In the genomic region with DNA sequence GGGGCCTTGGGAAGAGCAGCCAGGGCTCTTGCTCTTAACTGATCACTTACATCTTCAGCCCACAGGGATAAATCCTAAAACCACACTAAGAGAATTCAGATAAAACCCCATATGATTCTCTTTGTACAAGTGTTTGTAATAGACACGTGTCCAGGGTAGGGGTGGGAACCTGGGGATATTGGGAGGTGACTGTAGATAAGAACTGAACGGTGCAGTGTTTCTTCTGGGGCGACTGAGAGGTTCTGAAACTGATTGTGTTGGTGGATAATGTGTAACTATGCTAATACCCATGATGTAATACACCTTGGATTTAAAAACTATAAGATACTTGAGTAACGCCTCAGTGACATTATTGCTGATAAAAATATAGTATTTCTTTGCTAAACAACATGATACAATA, we compare ENCODE assay signal across 34 mouse cellular contexts. TPM values are rescaled to one million over a fixed set of nuclear protein-coding genes. Genes with fewer than 3 reads are reported as not detected.
"Had no signal": no experiment of that assay in that cellular context is flagged by ENCODE, and none has a peak within 500 bp of the region (broad histone marks: within the 10 kb centered on the region; RNA-seq: fewer than 3 reads in every experiment).

No protein-coding gene starts in this region.

- H3K9me3 ChIP-seq: heart, embryonic 10.5 days; heart, embryonic 12.5 days; heart, embryonic 13.5 days; heart, embryonic 15.5 days; hindbrain, embryonic 10.5 days; hindbrain, embryonic 12.5 days; hindbrain, embryonic 13.5 days; hindbrain, embryonic 15.5 days; kidney, embryonic 15.5 days had no signal

- H3K4me3 ChIP-seq: heart, adult 2 months; heart, embryonic 10.5 days; heart, embryonic 12.5 days; heart, embryonic 13.5 days; heart, embryonic 15.5 days; hindbrain, embryonic 10.5 days; hindbrain, embryonic 12.5 days; hindbrain, embryonic 13.5 days; hindbrain, embryonic 15.5 days; kidney, embryonic 15.5 days; layer of hippocampus, adult 2 months; left cerebral cortex, adult 2 months had no signal

- H3K4me1 ChIP-seq: heart, embryonic 10.5 days; heart, embryonic 12.5 days; heart, embryonic 13.5 days; heart, embryonic 15.5 days; hindbrain, embryonic 10.5 days; hindbrain, embryonic 12.5 days; kidney, embryonic 15.5 days had no signal

- H3K27me3 ChIP-seq: heart, embryonic 13.5 days; heart, embryonic 15.5 days; hindbrain, embryonic 12.5 days; hindbrain, embryonic 13.5 days; hindbrain, embryonic 15.5 days; kidney, embryonic 15.5 days had no signal

- H3K9ac ChIP-seq: heart, embryonic 12.5 days; heart, embryonic 13.5 days; heart, embryonic 15.5 days; hindbrain, embryonic 12.5 days; hindbrain, embryonic 13.5 days; hindbrain, embryonic 14.5 days; hindbrain, embryonic 15.5 days; kidney, embryonic 15.5 days had no signal

- H3K27ac ChIP-seq: heart, adult 2 months; heart, embryonic 10.5 days; heart, embryonic 13.5 days; heart, embryonic 15.5 days; hindbrain, embryonic 10.5 days; hindbrain, embryonic 12.5 days; hindbrain, embryonic 13.5 days; hindbrain, embryonic 14.5 days; hindbrain, embryonic 15.5 days; hindbrain, postnatal 0 days; kidney, embryonic 15.5 days; kidney, postnatal 0 days; layer of hippocampus, adult 2 months; left cerebral cortex, adult 2 months had no signal

- H3K36me3 ChIP-seq: heart, embryonic 10.5 days; heart, embryonic 12.5 days; heart, embryonic 13.5 days; heart, embryonic 15.5 days; hindbrain, embryonic 10.5 days; hindbrain, embryonic 12.5 days; hindbrain, embryonic 13.5 days; hindbrain, embryonic 15.5 days; kidney, embryonic 15.5 days had no signal

- DNase-seq: heart, adult 2 months; heart, postnatal 10 days; heart, postnatal 14 days; heart, postnatal 36 days; heart, postnatal 4 days; kidney, adult 18-20 months; kidney, adult 2 months; kidney, adult 8-10 months; kidney, adult 9 months; kidney, postnatal 10 days; kidney, postnatal 14 days; kidney, postnatal 25 days; kidney, postnatal 36 days; kidney, postnatal 4 days; layer of hippocampus, adult 9-11 months; layer of hippocampus, postnatal 36 days had no signal

- ATAC-seq: hindbrain, embryonic 16.5 days; hindbrain, postnatal 0 days; inflammation-experienced regulatory T-cells, adult 6 months had no signal

- H3K4me2 ChIP-seq: heart, embryonic 11.5 days; heart, embryonic 12.5 days; heart, embryonic 13.5 days; heart, embryonic 15.5 days; hindbrain, embryonic 12.5 days had no signal

RNA-seq across cellular contexts. Expression of a gene that starts 23.4 kb away (rescaled TPM):
- polyA plus RNA-seq: heart, adult 2 months; heart, embryonic 11.5 days; heart, embryonic 12.5 days; heart, embryonic 15.5 days; inflammation-experienced regulatory T-cells, adult 6 months; kidney, adult 2 months had no signal

RNA-seq across cellular contexts. Expression of a gene that starts 51.7 kb away (rescaled TPM):
- polyA plus RNA-seq: heart, adult 2 months; heart, postnatal 0 days; inflammation-experienced regulatory T-cells, adult 6 months; kidney, adult 2 months; kidney, postnatal 0 days had no signal
